Mouse (Mus musculus) intestine, postnatal 0 days (tissue): ENCODE measurements around the gene Josd2. TPM values are rescaled to one million over a fixed set of nuclear protein-coding genes. Genes with fewer than 3 reads are reported as not detected.
A peak's percentile ranks its signal among the peaks of the same experiment; 100 is the strongest.

Source experiments
- ATAC-seq: fragments of 200-750 bp; cut with Nextera tagmentation; 2 replicates; pipeline ENCODE4 v1.8.0; 2017; ENCODE audit warnings: mild to moderate bottlenecking, moderate TSS enrichment, moderate library complexity
- H3K27ac ChIP-seq: fragments of 300-500 bp; sonication (generic); 2 replicates; pipeline ENCODE4 v1.5.1; 2014; ENCODE audit warnings: mild to moderate bottlenecking, low read depth, low read length, moderate library complexity
- H3K27me3 ChIP-seq: fragments of 300-500 bp; sonication (generic); replicated peaks from 2 replicates; pipeline ENCODE4 v1.6.1; 2014; ENCODE audit warnings: low read length, mixed read lengths; ENCODE audit not compliant: control insufficient read depth, insufficient read depth
- H3K36me3 ChIP-seq: fragments of 300-500 bp; sonication (generic); 2 replicates; pipeline ENCODE4 v1.6.1; 2014; ENCODE audit warnings: mild to moderate bottlenecking, moderate library complexity; ENCODE audit not compliant: control insufficient read depth, insufficient read depth
- H3K4me1 ChIP-seq: fragments of 300-500 bp; sonication (generic); replicated peaks from 2 replicates; pipeline ENCODE4 v1.6.1; 2014; ENCODE audit warnings: antibody characterized with exemption, low read length, mixed read lengths; ENCODE audit not compliant: control insufficient read depth, insufficient read depth
- H3K4me2 ChIP-seq: fragments of 300-500 bp; sonication (generic); replicated peaks from 2 replicates; pipeline ENCODE4 v1.6.1; 2014; ENCODE audit warnings: low read depth, mild to moderate bottlenecking, moderate library complexity
- H3K4me3 ChIP-seq: fragments of 300-500 bp; sonication (generic); 2 replicates; pipeline ENCODE4 v1.5.1; 2014; ENCODE audit warnings: low read depth, low read length
- H3K9ac ChIP-seq: fragments of 300-500 bp; sonication (generic); 2 replicates; pipeline ENCODE4 v1.6.1; 2014; ENCODE audit warnings: mild to moderate bottlenecking, low read depth, low read length
- H3K9me3 ChIP-seq: fragments of 300-500 bp; sonication (generic); 2 replicates; pipeline ENCODE4 v1.6.1; 2016; ENCODE audit warnings: mixed run types; ENCODE audit not compliant: control insufficient read depth
- CTCF ChIP-seq: sonication (generic); IDR thresholded peaks from 2 replicates; pipeline ENCODE4 v1.5.1; 2016; ENCODE audit warnings: low read depth, mild to moderate bottlenecking, control low read depth, antibody characterized with exemption, moderate library complexity
- whole genome bisulfite sequencing: fragments of 180-500 bp; shearing (Covaris S2); extraction: QIAGEN DNeasy Blood & Tissue Kit; methylation state at CpG from one replicate; pipeline ENCODE4 v1.1.7; 2014; 5-methylcytosine and 5-hydroxymethylcytosine counted together
- polyA plus RNA-seq: library from polyadenylated mRNA; unstranded; fragments of >200 nt; fragmentation: Nextera tagmentation; extraction: Ambion mirVana; gene quantifications from 2 replicates; pipeline ENCODE4 v1.2.1, GENCODE M21; 2015

Josd2 gene
- polyA plus RNA-seq, 1 experiment from 2014 or later: 28.6 TPM

DNA sequence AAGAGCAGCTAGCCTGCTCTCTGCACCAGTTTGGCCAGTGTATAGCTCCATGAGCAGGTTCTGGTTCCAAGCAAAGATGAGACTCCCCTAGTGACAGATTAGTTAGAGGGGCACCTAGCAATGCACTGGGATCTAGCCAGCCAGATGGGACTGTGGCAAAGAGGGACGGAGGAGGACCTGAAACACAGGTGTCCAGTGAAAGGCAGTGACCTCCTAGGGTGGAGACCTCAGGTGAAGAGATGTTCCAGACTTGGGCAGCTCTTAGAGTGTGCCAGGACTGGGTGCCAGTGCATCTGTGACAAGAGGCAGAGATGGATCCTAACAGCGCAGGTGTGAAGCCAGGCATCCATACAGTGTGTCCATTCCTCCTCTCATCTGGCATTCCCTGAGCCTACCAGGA is 28.1 kb upstream of the Josd2 start:
- no peak for ATAC-seq
- Histone ChIP-seq H3K9ac (no peak overlapping the region), H3K4me2 (no peak overlapping the region), H3K27ac (no peak overlapping the region), H3K27me3 (peaks cover 47% of the 10 kb centered on the region), H3K9me3 (no peaks in the 10 kb centered on the region), H3K36me3 (no peaks in the 10 kb centered on the region), H3K4me3 (no peak overlapping the region), H3K4me1 (no peaks in the 10 kb centered on the region)
- TF ChIP-seq CTCF: no peak
- 71% methylated on average over 2 of the region's 2 CpGs for WGBS

DNA sequence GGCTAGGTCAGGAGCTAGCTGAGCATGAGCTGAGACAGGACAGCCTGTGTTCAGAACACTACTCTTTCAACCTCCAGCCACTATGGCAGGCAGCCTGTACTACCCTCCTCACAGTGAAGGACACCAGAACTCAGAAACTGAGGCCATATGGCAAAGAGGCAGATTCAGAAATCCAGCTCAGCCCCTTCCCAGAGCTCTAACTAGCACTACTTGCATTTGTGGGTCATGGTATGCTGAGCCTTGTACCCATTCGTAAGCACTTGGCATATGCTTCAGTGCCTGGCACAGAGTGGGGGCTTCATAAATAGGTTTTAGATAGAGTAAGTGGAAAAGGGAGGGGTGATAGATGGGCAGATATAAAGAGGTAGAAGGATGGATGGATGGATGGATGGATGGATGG is 27.3 kb upstream of the Josd2 start:
- no peaks in the 10 kb centered on the region for H3K9me3 ChIP-seq
- no peak overlapping the region for H3K27ac ChIP-seq
- no peak for ATAC-seq
- WGBS: 83% methylated on average over 1 of the region's 1 CpGs
- H3K9ac ChIP-seq: no peak overlapping the region
- H3K4me1 ChIP-seq: no peaks in the 10 kb centered on the region
- H3K36me3 ChIP-seq: no peaks in the 10 kb centered on the region
- no peak overlapping the region for H3K4me2 ChIP-seq
- H3K27me3 ChIP-seq: peaks cover 54% of the 10 kb centered on the region
- H3K4me3 ChIP-seq: no peak overlapping the region
- TF ChIP-seq CTCF: no peak

DNA sequence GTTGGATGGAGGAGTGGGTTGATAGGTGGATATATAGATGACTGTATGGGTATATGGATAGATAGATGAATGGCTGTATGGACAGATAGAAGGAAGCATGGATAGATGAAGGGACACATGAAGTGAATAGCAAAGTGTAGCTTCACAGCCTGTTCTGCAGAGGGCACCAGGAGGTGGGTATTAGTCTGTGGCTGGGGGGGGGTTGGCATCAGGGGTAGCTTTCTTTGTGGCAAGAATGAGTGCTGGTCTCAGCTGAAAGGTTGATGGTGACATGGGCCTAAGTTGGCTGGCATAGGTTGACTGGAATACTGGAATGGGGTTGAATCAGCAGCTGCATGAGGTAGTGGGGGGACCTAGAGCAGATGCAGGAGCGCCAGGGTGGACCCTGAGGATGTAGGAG is 26.6 kb upstream of the Josd2 start:
- no peak for ATAC-seq
- Histone ChIP-seq H3K36me3 (no peaks in the 10 kb centered on the region), H3K9me3 (no peaks in the 10 kb centered on the region), H3K4me1 (no peaks in the 10 kb centered on the region), H3K9ac (no peak overlapping the region), H3K4me2 (no peak overlapping the region), H3K4me3 (no peak overlapping the region), H3K27me3 (peaks cover 60% of the 10 kb centered on the region), H3K27ac (no peak overlapping the region)
- 8% methylated on average over 1 of the region's 1 CpGs for WGBS
- no peak for TF ChIP-seq CTCF

DNA sequence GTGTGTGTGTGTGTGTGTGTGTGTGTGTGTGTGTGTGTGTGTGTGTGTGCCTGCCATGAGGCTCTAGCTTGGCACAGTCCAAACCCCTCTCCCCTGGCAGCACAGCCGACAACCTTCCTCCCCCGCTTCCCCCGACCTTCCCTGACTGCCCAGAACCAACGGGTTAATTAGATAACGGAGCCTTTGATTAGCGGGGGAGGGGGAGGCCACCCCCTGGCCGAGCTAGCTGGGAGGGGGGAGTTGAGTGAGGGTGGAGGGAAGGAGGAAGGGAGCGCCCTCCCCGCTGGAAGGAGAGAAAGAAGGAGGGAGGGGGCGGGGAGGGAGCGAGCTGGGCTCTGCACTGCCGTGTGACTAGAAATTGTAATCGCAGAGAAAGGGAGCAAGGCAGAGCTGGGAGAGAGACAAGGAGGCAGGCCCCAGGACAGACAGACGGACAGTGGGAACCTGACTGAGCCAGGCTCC is 26.1 kb upstream of the Josd2 start:
- 0% methylated on average over 14 of the region's 14 CpGs for whole genome bisulfite sequencing
- Histone ChIP-seq H3K9me3 (no peaks in the 10 kb centered on the region), H3K36me3 (no peaks in the 10 kb centered on the region), H3K9ac (no peak overlapping the region), H3K27me3 (peaks cover 64% of the 10 kb centered on the region), H3K4me1 (no peaks in the 10 kb centered on the region), H3K27ac (no peak overlapping the region), H3K4me3 (no peak overlapping the region), H3K4me2 (no peak overlapping the region)
- TF ChIP-seq CTCF: no peak
- no peak for ATAC-seq

DNA sequence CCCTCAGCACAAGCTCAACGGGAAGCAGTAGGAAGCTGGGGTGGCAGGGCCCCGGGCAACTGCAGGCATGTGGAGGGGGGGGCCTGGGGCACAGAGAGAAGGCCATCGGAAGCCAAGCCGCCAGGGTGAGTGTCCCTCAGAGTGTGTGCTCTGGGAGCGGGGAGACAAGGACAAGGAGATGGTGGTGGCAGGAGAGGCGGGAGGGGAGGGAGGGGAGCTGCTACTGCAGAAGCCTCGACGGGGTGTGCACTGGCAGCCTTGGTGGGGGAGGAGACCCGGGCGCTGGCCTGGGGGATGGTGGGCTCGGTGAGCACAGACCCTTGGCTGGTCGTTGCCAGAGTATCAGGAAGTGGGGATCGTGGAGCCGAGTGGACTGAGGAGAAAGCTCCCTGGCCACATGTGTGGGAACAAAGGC is 25.4 kb upstream of the Josd2 start:
- Histone ChIP-seq H3K27me3 (peaks cover 68% of the 10 kb centered on the region), H3K9me3 (no peaks in the 10 kb centered on the region), H3K4me3 (0 out of 2 replicates have a peak overlapping the region, but pooled peaks have one; percentile 5), H3K27ac (no peak overlapping the region), H3K9ac (no peak overlapping the region), H3K36me3 (no peaks in the 10 kb centered on the region), H3K4me2 (no peak overlapping the region), H3K4me1 (no peaks in the 10 kb centered on the region)
- TF ChIP-seq CTCF: no peak
- WGBS: 2% methylated on average over 14 of the region's 14 CpGs
- no peak for ATAC-seq

DNA sequence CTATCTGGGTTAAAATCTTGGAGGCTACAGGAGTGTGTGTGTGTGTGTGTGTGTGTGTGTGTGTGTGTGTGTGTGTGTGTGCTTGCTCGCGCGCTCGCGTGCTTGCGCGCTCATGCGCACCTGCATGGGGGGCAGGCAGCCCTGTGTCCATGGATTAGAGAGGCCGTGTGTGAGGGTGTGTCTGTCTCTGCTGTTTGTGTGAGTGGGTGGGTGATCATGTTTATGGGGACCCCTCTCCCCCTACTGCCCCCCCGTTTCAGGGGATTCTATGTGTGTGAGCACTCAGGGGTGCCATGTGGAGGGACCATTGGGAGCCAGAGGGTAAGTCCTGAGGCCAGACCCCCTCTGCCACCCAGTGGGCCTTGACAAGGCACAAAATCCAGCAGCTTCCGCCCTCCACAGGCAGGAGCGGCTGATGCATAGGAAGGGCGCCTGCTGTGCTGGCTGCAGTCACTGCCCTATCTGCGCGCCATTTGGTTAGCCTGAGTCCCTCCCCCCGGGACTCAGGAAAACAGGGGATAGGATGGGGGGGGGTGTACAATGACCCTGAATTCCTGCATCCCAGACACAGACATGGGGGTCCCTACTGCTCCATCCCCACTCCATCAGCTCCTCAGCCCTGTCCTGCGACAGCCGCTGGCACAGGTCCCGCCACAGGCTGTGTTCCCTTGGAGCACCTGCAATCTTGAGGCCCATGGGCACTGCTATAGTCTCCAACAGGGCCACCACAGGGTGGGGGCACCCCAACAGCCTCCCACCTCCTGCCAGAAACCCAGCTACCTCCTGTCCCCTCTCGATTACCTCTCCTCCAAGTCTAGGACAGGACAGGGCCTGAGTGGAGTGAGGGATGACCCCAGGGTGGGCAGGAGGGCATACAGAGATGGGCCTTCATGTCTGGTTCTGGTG is 24.3 kb upstream of the Josd2 start:
- H3K27me3 ChIP-seq: peaks cover 68% of the 10 kb centered on the region
- no peak overlapping the region for H3K4me3 ChIP-seq
- H3K9ac ChIP-seq: no peak overlapping the region
- no peaks in the 10 kb centered on the region for H3K4me1 ChIP-seq
- TF ChIP-seq CTCF: no peak; the same call in 1 of the 2 replicates
- 0 out of 2 replicates have a peak overlapping the region, but pooled peaks have one; percentile 24 for H3K4me2 ChIP-seq
- WGBS: 11% methylated on average over 20 of the region's 20 CpGs
- ATAC-seq: no peak
- no peaks in the 10 kb centered on the region for H3K36me3 ChIP-seq
- no peaks in the 10 kb centered on the region for H3K9me3 ChIP-seq
- no peak overlapping the region for H3K27ac ChIP-seq
